Mouse (Mus musculus): Measurements from ENCODE around the gene Dtx3. TPM values are rescaled to one million over a fixed set of nuclear protein-coding genes. Genes with fewer than 3 reads are reported as not detected.
"Not testable (repeated sequence)": the region's sequence is repeated elsewhere in the genome, so short reads cannot be mapped to it uniquely, and the experiment has no call there.

The Dtx3 gene
- polyA plus RNA-seq, 1 experiment from 2014 or later = 117 TPM

DNA sequence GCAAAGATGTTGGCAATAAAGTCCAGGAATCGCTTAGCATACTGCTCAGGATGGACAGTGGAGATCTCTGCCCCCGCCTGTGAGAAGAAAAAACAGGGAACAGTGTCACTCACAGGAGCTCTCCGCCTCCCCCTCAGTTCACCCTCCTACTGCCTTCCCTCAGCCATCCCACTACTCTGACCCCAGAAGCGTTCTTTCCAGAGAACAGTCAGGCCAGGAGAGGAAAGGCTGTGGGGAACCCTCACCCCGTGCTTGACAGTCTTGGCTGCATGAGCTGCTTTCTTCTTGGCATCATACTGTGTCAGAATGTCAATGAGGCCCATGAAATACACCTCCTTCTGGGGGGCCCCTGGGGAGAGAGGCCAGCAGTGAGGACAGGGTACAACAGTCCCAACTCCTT, 3.5 kb upstream of the Dtx3 start:
- Histone ChIP-seq H3K9me3 (ENCODE audit: control insufficient read depth, low read length) (no peaks in the 10 kb centered on the region), H3K27ac (ENCODE audit: low read depth, low read length) (no peak overlapping the region), H3K4me2 (replicated peaks; ENCODE audit: low read depth, low read length) (no peak overlapping the region), H3K4me1 (ENCODE audit: control insufficient read depth, insufficient read depth, low read length) (peaks cover 16% of the 10 kb centered on the region; the same call in 1 of the 2 replicates), H3K4me3 (ENCODE audit: low read length) (no peak overlapping the region), H3K27me3 (ENCODE audit: control insufficient read depth, insufficient read depth, low read length) (no peaks in the 10 kb centered on the region), H3K9ac (ENCODE audit: low read depth, low read length) (no peak overlapping the region), H3K36me3 (ENCODE audit: control insufficient read depth, insufficient read depth, low read length) (peaks cover 40% of the 10 kb centered on the region)
- WGBS = 33% methylated on average over 5 of the region's 5 CpGs
- no peak for ATAC-seq (ENCODE audit: low FRiP score, low TSS enrichment)

DNA sequence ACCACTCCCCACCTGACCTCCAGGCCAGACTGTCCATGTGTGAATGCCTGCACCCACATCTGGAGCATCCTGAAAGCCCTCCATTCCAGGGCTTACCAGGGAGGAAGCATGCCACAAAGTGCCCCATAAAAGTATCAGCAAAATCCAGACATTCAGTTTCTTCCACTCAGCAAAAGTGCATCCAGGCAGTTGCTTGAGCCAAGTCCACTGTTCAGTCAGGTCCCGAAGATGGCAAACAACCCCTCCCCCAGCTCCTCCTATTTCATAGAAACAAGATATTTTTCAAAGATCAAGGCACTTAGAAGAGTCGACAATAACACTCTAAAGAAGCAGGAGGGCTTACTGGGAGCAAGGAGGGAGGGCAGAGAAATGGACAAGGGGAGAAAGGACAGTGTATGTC, 3.0 kb upstream of the Dtx3 start:
- Histone ChIP-seq H3K27ac (ENCODE audit: low read depth, low read length) (no peak overlapping the region), H3K9ac (ENCODE audit: low read depth, low read length) (no peak overlapping the region), H3K4me2 (replicated peaks; ENCODE audit: low read depth, low read length) (no peak overlapping the region), H3K4me3 (ENCODE audit: low read length) (no peak overlapping the region), H3K4me1 (ENCODE audit: control insufficient read depth, insufficient read depth, low read length) (peaks cover 16% of the 10 kb centered on the region; the same call in 1 of the 2 replicates), H3K9me3 (ENCODE audit: control insufficient read depth, low read length) (no peaks in the 10 kb centered on the region), H3K36me3 (ENCODE audit: control insufficient read depth, insufficient read depth, low read length) (peaks cover 39% of the 10 kb centered on the region), H3K27me3 (ENCODE audit: control insufficient read depth, insufficient read depth, low read length) (no peaks in the 10 kb centered on the region)
- 37% methylated on average over 2 of the region's 2 CpGs for WGBS
- no peak for ATAC-seq (ENCODE audit: low FRiP score, low TSS enrichment)

DNA sequence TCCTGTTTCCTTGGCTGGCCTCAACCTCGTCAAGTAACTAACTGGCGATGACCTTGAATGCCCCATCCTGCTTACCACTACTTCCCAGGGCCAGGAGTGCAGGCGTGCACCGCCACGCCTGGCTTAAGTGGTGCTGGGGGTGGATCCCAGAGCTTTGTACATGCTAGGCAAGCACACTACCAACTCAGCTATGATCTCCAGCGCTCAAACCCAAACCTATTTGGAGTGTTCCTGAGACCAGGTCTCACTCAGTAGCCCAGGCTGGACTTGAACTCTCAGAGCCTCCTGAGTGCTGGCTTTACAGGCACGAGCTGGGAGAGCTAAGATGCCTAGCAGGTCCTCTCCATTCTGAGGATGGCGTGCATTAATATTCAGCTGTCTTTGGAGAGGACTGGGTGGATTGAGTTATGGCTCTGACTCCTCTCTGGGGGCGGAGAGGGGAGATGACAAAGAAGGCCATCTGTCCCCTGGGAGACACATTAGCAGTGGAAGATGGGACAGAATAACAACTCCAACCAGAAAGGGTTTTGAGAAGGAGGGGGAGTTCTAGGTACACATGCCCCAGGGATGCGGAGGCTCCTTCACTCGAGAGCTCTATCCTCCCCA, 2.1 kb upstream of the Dtx3 start:
- Histone ChIP-seq H3K4me2 (replicated peaks; ENCODE audit: low read depth, low read length) (no peak overlapping the region), H3K27me3 (ENCODE audit: control insufficient read depth, insufficient read depth, low read length) (no peaks in the 10 kb centered on the region), H3K27ac (ENCODE audit: low read depth, low read length) (0 out of 2 replicates have a peak overlapping the region, but pooled peaks have one; percentile 17), H3K36me3 (ENCODE audit: control insufficient read depth, insufficient read depth, low read length) (peaks cover 38% of the 10 kb centered on the region), H3K9me3 (ENCODE audit: control insufficient read depth, low read length) (no peaks in the 10 kb centered on the region), H3K4me3 (ENCODE audit: low read length) (no peak overlapping the region), H3K9ac (ENCODE audit: low read depth, low read length) (no peak overlapping the region), H3K4me1 (ENCODE audit: control insufficient read depth, insufficient read depth, low read length) (peaks cover 16% of the 10 kb centered on the region; the same call in 1 of the 2 replicates)
- WGBS = 80% methylated on average over 11 of the region's 11 CpGs
- ATAC-seq (ENCODE audit: low FRiP score, low TSS enrichment) = no peak

DNA sequence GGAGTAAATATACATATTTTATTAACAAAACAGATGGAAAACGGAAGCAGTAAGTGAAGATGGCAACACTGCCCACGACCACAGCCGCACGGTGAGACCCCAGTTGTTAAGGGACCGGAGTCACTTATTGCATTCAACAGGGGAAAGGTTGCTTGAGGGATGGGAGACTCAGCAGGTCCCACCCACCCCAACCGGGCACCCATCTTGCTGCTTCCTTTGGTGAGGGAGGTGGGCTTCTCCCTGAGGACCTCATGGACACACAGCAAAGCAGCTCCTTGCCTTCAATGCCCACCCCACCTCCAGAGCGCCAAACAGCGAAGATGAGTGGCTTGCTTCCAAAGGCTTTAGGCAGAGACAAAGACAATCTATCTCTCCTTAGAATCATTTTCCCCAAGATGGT, 1.6 kb upstream of the Dtx3 start:
- Histone ChIP-seq H3K4me3 (ENCODE audit: low read length) (no peak overlapping the region), H3K4me1 (ENCODE audit: control insufficient read depth, insufficient read depth, low read length) (peaks cover 16% of the 10 kb centered on the region; the same call in 1 of the 2 replicates), H3K27ac (ENCODE audit: low read depth, low read length) (peak overlapping the region; percentile 95), H3K4me2 (replicated peaks; ENCODE audit: low read depth, low read length) (no peak overlapping the region), H3K27me3 (ENCODE audit: control insufficient read depth, insufficient read depth, low read length) (no peaks in the 10 kb centered on the region), H3K9ac (ENCODE audit: low read depth, low read length) (no peak overlapping the region), H3K9me3 (ENCODE audit: control insufficient read depth, low read length) (no peaks in the 10 kb centered on the region), H3K36me3 (ENCODE audit: control insufficient read depth, insufficient read depth, low read length) (peaks cover 37% of the 10 kb centered on the region)
- no peak for ATAC-seq (ENCODE audit: low FRiP score, low TSS enrichment)
- WGBS = 91% methylated on average over 8 of the region's 8 CpGs

DNA sequence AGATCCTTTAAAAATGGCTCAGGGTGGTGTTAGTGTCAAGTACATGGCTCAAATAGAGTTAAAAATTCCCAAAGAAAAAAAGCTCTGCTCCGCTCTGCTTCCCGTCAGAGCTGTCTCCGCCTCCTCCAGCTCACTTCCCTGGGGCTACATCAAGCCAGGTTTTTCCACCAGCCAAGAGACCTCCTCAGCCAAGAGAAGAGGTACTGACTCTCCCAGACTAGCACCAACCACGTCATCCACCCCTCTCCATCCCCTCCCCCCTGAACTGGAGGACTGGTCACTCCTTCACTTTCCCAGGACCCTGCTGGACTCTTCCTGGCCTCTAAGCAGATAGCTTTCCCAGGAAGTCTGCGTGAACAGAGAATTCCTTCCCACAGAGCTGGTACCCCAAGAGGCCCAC, 864 bp upstream of the Dtx3 start:
- peak; percentile 79 for ATAC-seq (ENCODE audit: low FRiP score, low TSS enrichment)
- no peaks in the 10 kb centered on the region for H3K27me3 ChIP-seq (ENCODE audit: control insufficient read depth, insufficient read depth, low read length)
- no peaks in the 10 kb centered on the region for H3K9me3 ChIP-seq (ENCODE audit: control insufficient read depth, low read length)
- WGBS = 5% methylated on average over 5 of the region's 5 CpGs
- H3K36me3 ChIP-seq (ENCODE audit: control insufficient read depth, insufficient read depth, low read length) = peaks cover 36% of the 10 kb centered on the region
- H3K4me1 ChIP-seq (ENCODE audit: control insufficient read depth, insufficient read depth, low read length) = peaks cover 16% of the 10 kb centered on the region; the same call in 1 of the 2 replicates
- peak overlapping the region; percentile 94 for H3K4me3 ChIP-seq (ENCODE audit: low read length)
- peak overlapping the region; percentile 53 for H3K4me2 ChIP-seq (replicated peaks; ENCODE audit: low read depth, low read length)
- H3K27ac ChIP-seq (ENCODE audit: low read depth, low read length) = peak overlapping the region; percentile 95
- peak overlapping the region; percentile 85; the same call in 1 of the 2 replicates for H3K9ac ChIP-seq (ENCODE audit: low read depth, low read length)

DNA sequence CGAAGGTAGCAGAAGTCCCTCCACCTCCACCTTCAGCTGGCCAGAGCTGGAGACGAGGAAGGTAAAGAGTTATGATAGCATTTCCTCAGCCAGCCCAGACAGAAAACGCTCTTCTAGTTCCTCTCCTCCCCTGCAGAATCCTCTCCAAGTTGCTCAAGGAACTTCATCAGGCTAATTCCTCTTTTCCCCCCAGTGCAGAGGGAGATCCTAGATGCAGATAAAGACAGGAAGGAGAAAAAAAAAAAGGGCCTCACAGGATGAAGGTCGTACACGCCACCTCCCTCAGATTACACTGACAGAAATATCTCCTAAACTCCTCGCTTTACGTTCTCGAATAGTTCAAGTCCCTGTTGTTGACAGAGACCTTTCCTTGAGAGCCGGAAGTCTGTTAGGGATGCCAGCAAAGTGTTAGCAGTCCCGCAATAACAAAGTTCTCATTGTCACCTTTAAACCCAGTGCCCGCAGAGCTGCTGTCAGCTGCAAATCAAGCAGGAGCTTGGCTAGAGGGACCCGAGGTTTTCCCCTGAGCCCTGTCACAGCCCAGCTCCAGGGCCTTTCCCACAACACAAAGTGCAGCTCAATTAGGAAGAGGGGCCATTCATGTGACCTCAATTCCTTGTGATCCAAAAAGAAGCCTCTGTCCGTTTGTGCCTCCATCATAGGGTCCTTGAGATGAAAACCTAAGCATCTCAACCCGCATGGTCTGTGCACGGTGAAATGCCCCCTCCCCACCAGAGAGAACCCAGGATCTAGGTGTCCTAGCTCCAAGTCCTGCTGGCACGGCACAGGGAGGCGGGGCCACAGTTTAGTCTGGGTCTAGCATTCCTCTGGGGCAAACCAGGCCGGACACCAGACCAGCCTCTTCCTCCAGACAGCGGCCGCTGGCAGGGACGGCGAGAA, 850 bp downstream of the Dtx3 start:
- Histone ChIP-seq H3K4me3 (ENCODE audit: low read length) (peak overlapping the region; percentile 94), H3K27me3 (ENCODE audit: control insufficient read depth, insufficient read depth, low read length) (no peaks in the 10 kb centered on the region), H3K9ac (ENCODE audit: low read depth, low read length) (peak overlapping the region; percentile 85), H3K4me1 (ENCODE audit: control insufficient read depth, insufficient read depth, low read length) (peaks cover 27% of the 10 kb centered on the region; the same call in 1 of the 2 replicates), H3K36me3 (ENCODE audit: control insufficient read depth, insufficient read depth, low read length) (peaks cover 32% of the 10 kb centered on the region; the same call in 1 of the 2 replicates), H3K27ac (ENCODE audit: low read depth, low read length) (peak overlapping the region; percentile 95), H3K9me3 (ENCODE audit: control insufficient read depth, low read length) (no peaks in the 10 kb centered on the region), H3K4me2 (replicated peaks; ENCODE audit: low read depth, low read length) (peak overlapping the region; percentile 53)
- peak; percentile 37 for ATAC-seq (ENCODE audit: low FRiP score, low TSS enrichment)
- 4% methylated on average over 22 of the region's 22 CpGs for WGBS

DNA sequence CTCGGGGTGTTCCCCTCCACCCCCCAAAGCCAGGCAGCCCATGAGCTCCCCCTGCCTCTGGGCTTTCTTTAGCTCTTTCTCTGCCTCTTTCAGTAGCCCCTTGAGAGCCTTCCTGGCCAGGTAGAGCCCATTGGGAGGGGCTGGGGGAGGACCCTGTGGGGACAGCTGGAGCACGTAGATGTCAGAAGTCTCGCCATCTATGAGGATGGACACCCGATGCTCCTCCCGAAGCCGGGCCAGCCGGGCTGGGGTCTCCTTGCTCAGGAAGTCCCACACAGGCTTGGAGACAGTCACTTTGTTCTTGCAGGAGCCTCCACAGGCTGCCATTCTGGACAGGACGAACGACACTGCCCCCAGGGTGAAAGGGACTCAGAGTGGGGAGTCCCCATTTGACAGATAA, 2.5 kb downstream of the Dtx3 start:
- Histone ChIP-seq H3K27ac (ENCODE audit: low read depth, low read length) (no peak overlapping the region), H3K4me2 (replicated peaks; ENCODE audit: low read depth, low read length) (0 out of 2 replicates have a peak overlapping the region, but pooled peaks have one; percentile 3), H3K36me3 (ENCODE audit: control insufficient read depth, insufficient read depth, low read length) (peaks cover 21% of the 10 kb centered on the region; the same call in 1 of the 2 replicates), H3K4me3 (ENCODE audit: low read length) (no peak overlapping the region), H3K27me3 (ENCODE audit: control insufficient read depth, insufficient read depth, low read length) (no peaks in the 10 kb centered on the region), H3K9ac (ENCODE audit: low read depth, low read length) (no peak overlapping the region), H3K9me3 (ENCODE audit: control insufficient read depth, low read length) (no peaks in the 10 kb centered on the region), H3K4me1 (ENCODE audit: control insufficient read depth, insufficient read depth, low read length) (peaks cover 28% of the 10 kb centered on the region; the same call in 1 of the 2 replicates)
- WGBS = 65% methylated on average over 9 of the region's 9 CpGs
- ATAC-seq (ENCODE audit: low FRiP score, low TSS enrichment) = no peak

DNA sequence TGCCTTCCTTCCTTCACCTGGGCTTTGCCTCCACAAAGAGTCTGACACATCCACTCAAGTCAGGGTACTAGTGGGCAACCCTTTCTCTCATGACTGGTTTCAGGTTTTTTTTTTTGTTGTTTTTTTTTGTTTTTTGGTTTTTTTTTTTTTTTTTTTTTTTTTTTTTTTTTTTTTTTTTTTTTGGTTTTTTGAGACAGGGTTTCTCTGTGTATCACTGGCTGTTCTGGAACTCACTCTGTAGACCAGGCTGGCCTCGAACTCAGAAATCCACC, 3.5 kb downstream of the Dtx3 start:
- not testable (repeated sequence) for H3K27ac ChIP-seq (ENCODE audit: low read depth, low read length); H3K9me3 ChIP-seq (ENCODE audit: control insufficient read depth, low read length); ATAC-seq (ENCODE audit: low FRiP score, low TSS enrichment); H3K27me3 ChIP-seq (ENCODE audit: control insufficient read depth, insufficient read depth, low read length); H3K9ac ChIP-seq (ENCODE audit: low read depth, low read length); H3K4me2 ChIP-seq (replicated peaks; ENCODE audit: low read depth, low read length); H3K4me3 ChIP-seq (ENCODE audit: low read length)
- 80% methylated on average over 1 of the region's 1 CpGs for WGBS
- H3K4me1 ChIP-seq (ENCODE audit: control insufficient read depth, insufficient read depth, low read length) = peaks cover 28% of the 10 kb centered on the region; the same call in 1 of the 2 replicates
- peaks cover 14% of the 10 kb centered on the region; the same call in 1 of the 2 replicates for H3K36me3 ChIP-seq (ENCODE audit: control insufficient read depth, insufficient read depth, low read length)

All from kidney, embryonic 14.5 days (tissue).